Mouse (Mus musculus): Measurements from ENCODE around the gene BC024978. TPM values are rescaled to one million over a fixed set of nuclear protein-coding genes. Genes with fewer than 3 reads are reported as not detected.

The BC024978 gene
- polyA plus RNA-seq, 1 experiment from 2014 or later, result 1.7 TPM

DNA sequence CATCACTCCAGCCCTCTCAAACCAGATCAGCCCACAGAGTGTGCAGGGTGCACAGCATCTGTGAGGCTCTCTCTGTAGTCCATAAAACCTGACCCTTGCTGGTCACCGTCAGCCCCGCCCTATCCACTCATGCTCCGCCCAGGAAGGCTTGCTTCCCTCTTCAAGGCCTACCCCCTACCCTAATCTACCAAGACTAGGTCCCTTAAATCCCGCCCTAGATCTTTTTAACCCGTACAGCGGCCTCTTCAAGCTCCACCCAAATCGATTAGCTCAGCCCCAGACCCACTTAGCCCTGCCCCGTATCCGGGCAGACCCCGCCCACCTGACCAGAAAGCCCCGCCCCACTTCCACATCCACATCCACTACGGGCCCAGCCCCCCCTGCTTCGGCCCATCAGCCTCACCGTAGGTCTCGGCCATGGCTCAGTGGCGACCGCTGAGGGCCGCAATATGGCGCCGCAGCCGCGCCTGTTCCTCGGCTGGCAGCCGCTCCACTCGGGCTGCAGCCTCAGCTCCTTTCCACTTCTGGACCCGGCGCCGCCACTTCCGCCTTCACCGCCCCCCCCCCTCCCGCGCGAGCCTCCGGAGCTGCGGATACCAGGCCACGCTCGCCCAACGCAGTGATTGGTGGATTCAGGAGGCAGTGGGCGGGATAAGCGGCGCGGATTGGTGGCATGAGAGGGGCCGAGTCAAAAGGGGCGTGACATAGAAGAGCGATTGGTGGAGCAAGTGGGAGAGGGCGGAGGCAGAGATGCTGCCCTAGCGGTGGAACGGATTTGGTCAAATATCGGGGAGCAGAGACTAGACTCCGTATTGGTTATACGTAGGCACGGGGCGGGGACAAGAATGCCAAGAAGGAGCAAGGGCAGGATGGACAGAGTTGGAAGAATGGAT, 17.0 kb upstream of the BC024978 start, which contains the start of gene Rab4b:
Gene Rab4b (minus strand): TSS at position 573 of the 893 bp plus-strand sequence.
- Histone ChIP-seq H3K27ac (replicated peaks) (peak within 1 kb of the TSS; percentile 93), H3K4me3 (ENCODE audit: low read depth, low read length) (peak within 1 kb of the TSS; percentile 72), H3K4me2 (replicated peaks; ENCODE audit: low read depth) (peak within 1 kb of the TSS; percentile 55), H3K9me3 (ENCODE audit: control insufficient read depth, low read length) (no peaks in the 10 kb centered on the region), H3K27me3 (ENCODE audit: control insufficient read depth, insufficient read depth, low read length) (no peaks in the 10 kb centered on the region), H3K36me3 (ENCODE audit: control insufficient read depth, insufficient read depth, low read length) (peaks cover 4% of the 10 kb centered on the region; the same call in 1 of the 2 replicates), H3K4me1 (replicated peaks; ENCODE audit: control insufficient read depth, insufficient read depth) (no peaks in the 10 kb centered on the region; the same call in 1 of the 2 replicates), H3K9ac (ENCODE audit: low read length) (peak within 1 kb of the TSS; percentile 68)
- ATAC-seq (ENCODE audit: low FRiP score, low TSS enrichment) (peak; percentile 98), DNase-seq (ENCODE audit: low spot score) (peak; percentile 100)
- WGBS, result under 1% methylated on average over 50 of the region's 53 CpGs
- peak; percentile 79 for TF ChIP-seq CTCF (IDR thresholded peaks at IDR 0.05; ENCODE audit: low read depth)
- TF ChIP-seq EP300 (optimal IDR thresholded peaks at IDR 0.05), result peak; percentile 50

- Histone ChIP-seq H3K4me1 (replicated peaks; ENCODE audit: control insufficient read depth, insufficient read depth) (no peaks in the 10 kb centered on the region; the same call in 1 of the 2 replicates), H3K9ac (ENCODE audit: low read length) (0 out of 2 replicates have a peak overlapping the region, but pooled peaks have one; percentile 9), H3K4me2 (replicated peaks; ENCODE audit: low read depth) (peak overlapping the region; percentile 52), H3K36me3 (ENCODE audit: control insufficient read depth, insufficient read depth, low read length) (no peaks in the 10 kb centered on the region; the same call in none of the 2 replicates), H3K27ac (replicated peaks) (peak overlapping the region; percentile 67), H3K27me3 (ENCODE audit: control insufficient read depth, insufficient read depth, low read length) (no peaks in the 10 kb centered on the region), H3K4me3 (ENCODE audit: low read depth, low read length) (peak overlapping the region; percentile 72), H3K9me3 (ENCODE audit: control insufficient read depth, low read length) (no peaks in the 10 kb centered on the region)
- WGBS, result 41% methylated on average over 16 of the region's 16 CpGs
- TF ChIP-seq EP300 (optimal IDR thresholded peaks at IDR 0.05) (no peak), CTCF (IDR thresholded peaks at IDR 0.05; ENCODE audit: low read depth) (no peak)
- DNase-seq (ENCODE audit: low spot score), result no peak
- no peak for ATAC-seq (ENCODE audit: low FRiP score, low TSS enrichment)
Observed at GRCm38 (mm10) chr7:27179217-27179918, 16.2 kb upstream of the BC024978 start.

GRCm38 (mm10) chr7:27180036-27180435, 15.5 kb upstream of the BC024978 start:
- Histone ChIP-seq H3K4me3 (ENCODE audit: low read depth, low read length) (no peak overlapping the region), H3K9ac (ENCODE audit: low read length) (no peak overlapping the region), H3K9me3 (ENCODE audit: control insufficient read depth, low read length) (no peaks in the 10 kb centered on the region), H3K36me3 (ENCODE audit: control insufficient read depth, insufficient read depth, low read length) (peaks cover 2% of the 10 kb centered on the region; the same call in 1 of the 2 replicates), H3K4me1 (replicated peaks; ENCODE audit: control insufficient read depth, insufficient read depth) (no peaks in the 10 kb centered on the region; the same call in 1 of the 2 replicates), H3K27me3 (ENCODE audit: control insufficient read depth, insufficient read depth, low read length) (no peaks in the 10 kb centered on the region), H3K27ac (replicated peaks) (no peak overlapping the region), H3K4me2 (replicated peaks; ENCODE audit: low read depth) (no peak overlapping the region)
- DNase-seq (ENCODE audit: low spot score), result peak; percentile 64
- 33% methylated on average over 5 of the region's 5 CpGs for WGBS
- TF ChIP-seq CTCF (IDR thresholded peaks at IDR 0.05; ENCODE audit: low read depth) (no peak), EP300 (optimal IDR thresholded peaks at IDR 0.05) (no peak)
- ATAC-seq (ENCODE audit: low FRiP score, low TSS enrichment), result no peak

DNA sequence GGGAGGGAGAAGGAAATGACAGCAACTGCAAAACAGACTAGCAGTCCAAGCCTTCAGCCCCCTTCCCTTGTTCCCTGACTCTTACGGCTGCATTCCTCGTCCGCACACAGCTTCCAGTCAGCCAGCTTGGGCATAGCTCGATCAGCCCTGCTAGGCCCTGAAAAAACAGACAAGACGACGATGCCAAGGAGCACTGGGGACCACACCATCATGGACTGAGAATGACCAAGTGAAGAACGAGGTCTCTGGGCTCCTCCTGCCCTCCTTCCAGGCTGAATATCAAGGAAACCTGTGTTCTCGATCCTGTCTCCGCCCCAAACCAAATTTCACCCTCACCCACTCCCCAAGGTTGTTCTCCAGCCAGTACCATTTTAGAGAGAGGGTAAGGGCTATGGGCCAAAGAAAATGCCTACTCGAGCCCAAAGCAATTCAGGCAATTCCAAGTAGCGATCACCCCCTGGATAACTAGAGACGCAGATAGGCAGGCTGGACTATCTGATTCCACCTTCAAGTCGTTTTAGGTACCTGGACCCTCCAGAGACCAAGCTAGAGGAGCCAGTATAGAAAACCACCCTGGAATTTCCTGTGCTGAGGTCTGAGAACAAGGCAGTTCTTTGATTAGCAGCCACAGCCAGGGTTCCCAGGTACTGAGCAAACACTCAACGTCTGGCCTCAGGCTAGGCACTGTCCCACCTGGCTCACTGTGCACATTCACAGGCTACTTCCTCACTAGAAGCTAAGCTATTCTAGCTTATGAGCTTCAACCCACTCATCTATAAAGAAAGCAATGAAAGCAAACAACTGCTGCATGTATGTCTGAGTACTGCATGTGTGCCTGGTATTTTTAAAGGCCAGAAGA, 14.5 kb upstream of the BC024978 start, which contains the start of the genes Gm21983 and Mia:
Gene Gm21983 (minus strand): TSS at position 250 of the 859 bp plus-strand sequence.
Gene Mia (minus strand): TSS at position 321 of the 859 bp plus-strand sequence.
- Histone ChIP-seq H3K36me3 (ENCODE audit: control insufficient read depth, insufficient read depth, low read length) (peaks cover 10% of the 10 kb centered on the region), H3K4me2 (replicated peaks; ENCODE audit: low read depth) (no peak within 1 kb of the TSS), H3K4me3 (ENCODE audit: low read depth, low read length) (no peak within 1 kb of the TSS), H3K27me3 (ENCODE audit: control insufficient read depth, insufficient read depth, low read length) (no peaks in the 10 kb centered on the region), H3K4me1 (replicated peaks; ENCODE audit: control insufficient read depth, insufficient read depth) (no peaks in the 10 kb centered on the region; the same call in 1 of the 2 replicates), H3K9me3 (ENCODE audit: control insufficient read depth, low read length) (no peaks in the 10 kb centered on the region), H3K27ac (replicated peaks) (peak within 1 kb of the TSS; percentile 67), H3K9ac (ENCODE audit: low read length) (no peak within 1 kb of the TSS)
- peak; percentile 54 for DNase-seq (ENCODE audit: low spot score)
- TF ChIP-seq EP300 (optimal IDR thresholded peaks at IDR 0.05) (no peak), CTCF (IDR thresholded peaks at IDR 0.05; ENCODE audit: low read depth) (no peak)
- no peak for ATAC-seq (ENCODE audit: low FRiP score, low TSS enrichment)
- WGBS, result 63% methylated on average over 14 of the region's 14 CpGs

GRCm38 (mm10) chr7:27182498-27182897, 13.1 kb upstream of the BC024978 start:
- Histone ChIP-seq H3K4me3 (ENCODE audit: low read depth, low read length) (no peak overlapping the region), H3K27ac (replicated peaks) (no peak overlapping the region), H3K9ac (ENCODE audit: low read length) (no peak overlapping the region), H3K36me3 (ENCODE audit: control insufficient read depth, insufficient read depth, low read length) (peaks cover 14% of the 10 kb centered on the region), H3K4me2 (replicated peaks; ENCODE audit: low read depth) (no peak overlapping the region), H3K9me3 (ENCODE audit: control insufficient read depth, low read length) (no peaks in the 10 kb centered on the region), H3K4me1 (replicated peaks; ENCODE audit: control insufficient read depth, insufficient read depth) (no peaks in the 10 kb centered on the region; the same call in 1 of the 2 replicates), H3K27me3 (ENCODE audit: control insufficient read depth, insufficient read depth, low read length) (no peaks in the 10 kb centered on the region)
- 53% methylated on average over 1 of the region's 1 CpGs for WGBS
- no peak for ATAC-seq (ENCODE audit: low FRiP score, low TSS enrichment)
- DNase-seq (ENCODE audit: low spot score), result no peak
- TF ChIP-seq CTCF (IDR thresholded peaks at IDR 0.05; ENCODE audit: low read depth) (no peak), EP300 (optimal IDR thresholded peaks at IDR 0.05) (no peak)

Measured in stomach, postnatal 0 days (tissue).